Mouse (Mus musculus): ENCODE data around the gene Mcrip2.

- TF ChIP-seq POLR2A (IDR thresholded peaks at IDR 0.05; ENCODE audit: extremely low read depth, insufficient read depth, low read length) (no peak), CTCF (IDR thresholded peaks at IDR 0.05; ENCODE audit: extremely low read depth, insufficient read depth, low read length) (no peak)
Observed at GRCm38 (mm10) chr17:25843636-25844395, 24.7 kb downstream of the Mcrip2 start.

Measured in cortical plate, adult 2 months (tissue).